Mouse (Mus musculus) erythroblast, embryonic 14.5 days (primary cell): ENCODE measurements around the gene Tmc1.

ENCODE experiments used
- GATA1 ChIP-seq: IDR thresholded peaks from 2 replicates; pipeline ENCODE4 v1.6.1; 2012; ENCODE audit warnings: low read length, inconsistent platforms, mixed read lengths
- TAL1 ChIP-seq: IDR thresholded peaks from 3 replicates; pipeline ENCODE4 v1.6.1; 2012; ENCODE audit warnings: low read length, inconsistent platforms, mixed read lengths

DNA sequence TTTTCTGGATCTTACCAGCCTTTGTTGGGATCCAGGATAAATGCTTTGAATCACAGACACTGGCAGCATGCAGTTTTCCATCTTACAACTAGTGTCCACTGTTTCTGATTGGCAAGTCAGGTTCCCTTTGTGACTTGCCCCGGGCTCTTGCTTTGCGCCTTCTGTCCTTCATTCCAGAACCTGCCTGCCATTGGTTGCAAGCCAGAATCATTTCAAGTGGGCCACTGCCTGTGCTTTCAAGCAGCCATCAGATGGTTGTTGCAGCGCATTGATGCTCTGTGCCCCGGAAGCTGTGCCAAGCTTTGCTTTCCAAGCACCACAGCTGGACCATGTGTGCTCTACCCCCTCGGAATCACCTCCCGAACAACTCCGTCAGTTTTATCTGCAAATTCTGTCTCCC is 180.1 kb downstream of the Tmc1 start:
- TF ChIP-seq GATA1 (no peak), TAL1 (no peak)
